Mouse (Mus musculus) bone marrow, adult 2 months (tissue): ENCODE measurements around the gene Ndufc1.

Experiments
- CTCF ChIP-seq: fragments of 200-500 bp; IDR thresholded peaks from 2 replicates; pipeline ENCODE4 v1.5.1; 2011; ENCODE audit warnings: low read length, control low read depth; ENCODE audit not compliant: control insufficient read depth, insufficient read depth
- POLR2A ChIP-seq: fragments of 200-500 bp; IDR thresholded peaks from 2 replicates; pipeline ENCODE4 v1.6.1; 2011; ENCODE audit warnings: low read depth, mild to moderate bottlenecking, control low read depth, low read length, borderline replicate concordance; ENCODE audit not compliant: control insufficient read depth

DNA sequence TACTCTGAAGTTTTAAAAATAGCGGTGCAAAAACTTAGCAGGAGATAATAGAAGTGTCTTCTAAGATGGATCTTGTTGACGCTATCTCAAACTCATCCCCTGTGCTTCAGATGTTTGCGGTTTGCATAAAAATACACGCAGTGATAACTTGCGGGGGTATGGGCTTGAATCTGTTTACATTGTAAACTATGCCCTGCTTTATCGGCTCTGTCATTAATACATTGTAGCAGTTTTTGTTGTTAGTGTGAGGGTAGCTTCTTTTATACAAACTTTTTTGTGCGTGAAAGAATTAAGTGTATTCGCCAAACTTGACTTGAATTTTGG lies 8.3 kb upstream of the Ndufc1 start:
- no peak for TF ChIP-seq CTCF
- TF ChIP-seq POLR2A = no peak
